Mouse (Mus musculus) layer of hippocampus, adult 8-10 months (tissue): Measurements from ENCODE around the gene Ankmy2. TPM values are rescaled to one million over a fixed set of nuclear protein-coding genes. Genes with fewer than 3 reads are reported as not detected.
"Not testable (repeated sequence)": the region's sequence is repeated elsewhere in the genome, so short reads cannot be mapped to it uniquely, and the experiment has no call there.

Experiments used
- DNase-seq, 2 experiments: peaks; one replicate each; pipeline ENCODE4 v3.0.0; 2022; ENCODE audit warnings: low spot score in 2 of 2
- total RNA-seq, 4 experiments: library from RNA; stranded (reverse); gene quantifications; 2 replicates each; pipeline ENCODE4 v1.2.4; 2022

Ankmy2 gene
- total RNA-seq, 4 experiments from 2014 or later = 49.3 to 59.4 (median 54.0) TPM

DNA sequence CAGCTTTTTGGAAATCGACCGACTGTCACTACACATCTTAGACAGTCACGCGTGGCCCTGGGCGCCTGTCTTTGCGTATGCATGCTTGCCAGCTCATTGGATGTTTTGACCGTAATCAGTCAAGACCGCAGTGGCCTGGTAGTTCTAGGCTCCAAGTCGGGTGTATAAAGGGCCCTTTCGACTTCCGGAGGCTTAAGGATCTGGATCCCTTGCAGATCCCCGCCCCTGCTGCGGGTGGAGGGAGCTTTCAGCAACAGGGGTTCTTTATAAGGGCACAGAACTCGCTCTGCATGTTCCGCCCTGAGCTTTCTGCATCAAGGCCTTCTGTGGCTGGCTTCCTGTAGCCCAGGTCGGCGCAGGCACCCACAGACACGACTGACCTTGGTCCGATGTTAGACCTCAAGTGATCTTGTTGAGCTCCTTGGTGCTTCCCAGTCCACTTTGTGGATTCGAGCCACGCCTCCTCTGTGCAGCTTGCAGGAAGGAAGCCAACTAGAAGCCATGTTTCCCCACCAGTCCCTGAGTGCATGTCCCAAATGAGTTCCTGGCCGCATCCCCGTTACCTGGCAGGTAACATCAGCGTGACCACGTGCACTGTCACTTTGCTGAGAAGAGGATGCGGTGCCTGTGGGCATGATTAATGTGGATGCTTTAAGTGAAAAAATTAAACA, 859 bp downstream of the Ankmy2 start, which contains the start of gene Bzw2:
Gene Bzw2, minus strand, starts transcription at position 443 of the 671 bp plus-strand sequence.
- peak; percentile 29 to 50 for DNase-seq

- DNase-seq = no peak
Measured at GRCm38 (mm10) chr12:36164126-36164791, 7.3 kb downstream of the Ankmy2 start.

- no peak for DNase-seq
Measured at GRCm38 (mm10) chr12:36165299-36165698, 8.4 kb downstream of the Ankmy2 start.

DNA sequence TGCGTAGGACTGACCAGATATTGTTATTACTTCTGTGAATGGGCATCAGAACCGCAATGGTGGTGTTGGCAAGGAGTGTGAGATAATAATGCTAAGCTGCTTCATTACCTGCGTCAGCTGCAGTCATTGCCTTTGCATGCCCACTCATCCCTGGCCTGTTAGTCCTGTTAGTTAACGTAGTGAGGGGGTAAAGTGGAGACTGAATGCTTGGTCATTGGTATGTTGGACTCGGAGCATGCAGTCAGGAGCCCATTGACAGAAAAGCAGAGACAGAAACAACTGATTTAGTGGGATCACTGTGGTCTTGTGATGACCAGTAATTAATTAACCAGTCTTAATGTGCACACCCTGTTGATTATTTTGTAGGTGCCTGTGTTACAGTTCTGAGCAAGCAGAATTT, 20.3 kb downstream of the Ankmy2 start:
- DNase-seq = no peak

DNA sequence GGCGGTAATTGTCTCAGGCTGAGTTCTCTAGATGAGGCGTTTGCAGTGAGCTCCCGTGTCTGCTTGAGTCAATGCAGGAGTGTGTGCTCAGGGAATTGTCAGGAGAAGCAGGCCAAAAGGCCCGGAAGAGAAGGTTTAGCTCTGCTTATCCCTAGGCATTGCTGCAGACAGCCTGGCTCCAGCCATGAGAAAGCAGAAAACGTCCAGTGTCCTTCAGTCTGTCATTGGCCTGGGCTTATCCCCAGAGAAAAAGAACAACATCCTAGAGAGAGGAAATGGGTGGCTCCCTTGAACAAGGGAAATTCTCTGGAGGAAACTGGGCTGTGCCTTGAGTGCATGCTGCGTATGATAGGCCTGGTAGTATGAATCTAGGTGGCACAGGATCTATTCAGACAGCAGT, 25.7 kb downstream of the Ankmy2 start:
- no peak for DNase-seq

DNA sequence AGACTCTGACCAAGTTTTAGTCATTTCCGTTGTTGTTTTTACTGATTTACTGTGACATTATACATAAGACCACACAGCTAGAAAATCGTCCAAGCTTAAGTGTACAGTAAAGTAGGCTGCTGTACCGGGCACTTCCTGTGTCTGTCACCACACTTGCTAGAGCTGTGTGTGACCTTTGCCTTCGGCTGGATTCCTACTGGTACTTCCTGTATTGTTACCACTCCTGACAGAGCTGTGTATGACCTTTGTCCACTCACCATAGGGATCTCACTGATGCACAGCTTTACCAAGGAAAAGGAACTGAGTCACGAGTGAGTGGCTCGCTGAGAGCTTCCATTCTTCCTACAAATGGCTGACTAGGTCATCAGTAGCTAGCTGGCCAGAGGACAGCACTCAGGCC, 30.2 kb downstream of the Ankmy2 start:
- no peak for DNase-seq

GRCm38 (mm10) chr12:36189610-36190009, 32.7 kb downstream of the Ankmy2 start:
- no peak for DNase-seq

GRCm38 (mm10) chr12:36190343-36190742, 33.4 kb downstream of the Ankmy2 start:
- no peak for DNase-seq

- no peak for DNase-seq
Measured at GRCm38 (mm10) chr12:36194976-36195375, 38.1 kb downstream of the Ankmy2 start.

- not testable (repeated sequence) for DNase-seq
Measured at GRCm38 (mm10) chr12:36205579-36206119, 48.7 kb downstream of the Ankmy2 start.

DNA sequence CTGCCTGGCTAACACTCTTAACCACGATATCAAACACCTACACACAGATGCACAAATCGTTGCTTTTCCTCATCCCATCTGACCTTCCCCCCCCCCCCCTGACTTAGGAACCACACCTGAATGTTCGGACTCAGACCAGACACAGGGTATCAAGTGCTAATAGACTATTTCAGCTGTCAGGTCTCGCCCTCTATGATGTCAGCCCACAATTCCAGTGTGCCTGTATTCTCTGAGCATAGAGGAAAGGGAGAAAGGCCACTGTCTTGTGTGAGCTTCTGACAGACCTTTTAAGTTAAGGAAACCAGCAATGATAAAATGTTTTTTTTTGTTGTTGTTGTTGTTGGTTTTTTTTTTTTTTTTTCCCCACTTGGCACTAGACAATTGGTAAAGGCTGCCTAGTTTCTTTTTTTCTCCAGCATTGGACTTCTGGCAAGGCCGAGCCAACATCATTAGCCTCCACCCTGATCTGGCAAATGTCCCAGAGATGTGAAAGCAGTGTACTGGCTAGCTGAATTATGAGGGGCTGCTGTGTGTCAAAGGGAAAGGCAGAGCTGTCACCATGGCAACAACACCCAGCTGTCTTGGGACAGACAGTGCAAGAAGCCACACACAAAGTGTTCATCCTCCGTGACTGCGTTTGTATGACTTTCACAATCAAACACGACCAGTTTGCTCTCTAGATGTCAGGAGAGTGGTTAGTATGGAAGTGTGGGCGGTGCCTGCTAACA, 50.3 kb downstream of the Ankmy2 start:
- peak; percentile 25 to 48 for DNase-seq

DNA sequence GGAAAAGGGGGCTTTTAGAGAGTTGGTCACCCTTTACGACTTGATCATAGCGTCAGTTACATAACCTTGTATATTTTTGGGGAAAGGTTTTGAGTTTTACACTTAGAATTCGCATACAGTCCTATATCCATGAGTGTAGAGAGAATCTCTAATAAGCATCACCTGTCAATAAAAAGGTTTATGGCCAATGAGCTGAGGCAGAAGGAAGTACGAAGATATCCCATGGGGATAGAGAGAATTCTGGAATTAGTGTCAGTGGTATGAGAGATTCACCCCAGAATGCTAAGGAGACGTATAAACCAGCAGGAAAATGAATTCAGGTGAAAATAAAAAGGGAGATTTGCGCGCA, 50.9 kb downstream of the Ankmy2 start:
- no peak for DNase-seq

DNA sequence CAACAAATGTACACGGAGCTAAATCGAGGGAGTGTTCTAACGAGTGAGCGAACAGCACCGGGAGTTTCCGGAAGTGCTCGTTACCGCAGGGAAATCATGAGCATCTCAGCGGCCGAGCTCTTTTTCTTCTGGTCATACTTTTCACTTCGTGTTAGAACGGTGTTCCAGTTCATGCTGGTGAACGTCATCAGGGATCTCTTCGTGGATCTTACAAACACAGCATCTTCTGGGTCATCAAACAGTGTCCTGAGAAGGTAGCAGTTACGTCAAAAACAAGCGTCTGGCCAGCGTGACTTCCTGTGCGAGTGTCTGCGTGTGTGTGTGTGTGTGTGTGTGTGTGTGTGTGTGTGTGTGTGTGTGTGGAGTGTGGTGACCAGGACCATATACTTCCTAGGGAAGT, 51.5 kb downstream of the Ankmy2 start:
- DNase-seq = peak; percentile 27 to 31

GRCm38 (mm10) chr12:36210096-36210495, 53.2 kb downstream of the Ankmy2 start:
- no peak for DNase-seq

DNA sequence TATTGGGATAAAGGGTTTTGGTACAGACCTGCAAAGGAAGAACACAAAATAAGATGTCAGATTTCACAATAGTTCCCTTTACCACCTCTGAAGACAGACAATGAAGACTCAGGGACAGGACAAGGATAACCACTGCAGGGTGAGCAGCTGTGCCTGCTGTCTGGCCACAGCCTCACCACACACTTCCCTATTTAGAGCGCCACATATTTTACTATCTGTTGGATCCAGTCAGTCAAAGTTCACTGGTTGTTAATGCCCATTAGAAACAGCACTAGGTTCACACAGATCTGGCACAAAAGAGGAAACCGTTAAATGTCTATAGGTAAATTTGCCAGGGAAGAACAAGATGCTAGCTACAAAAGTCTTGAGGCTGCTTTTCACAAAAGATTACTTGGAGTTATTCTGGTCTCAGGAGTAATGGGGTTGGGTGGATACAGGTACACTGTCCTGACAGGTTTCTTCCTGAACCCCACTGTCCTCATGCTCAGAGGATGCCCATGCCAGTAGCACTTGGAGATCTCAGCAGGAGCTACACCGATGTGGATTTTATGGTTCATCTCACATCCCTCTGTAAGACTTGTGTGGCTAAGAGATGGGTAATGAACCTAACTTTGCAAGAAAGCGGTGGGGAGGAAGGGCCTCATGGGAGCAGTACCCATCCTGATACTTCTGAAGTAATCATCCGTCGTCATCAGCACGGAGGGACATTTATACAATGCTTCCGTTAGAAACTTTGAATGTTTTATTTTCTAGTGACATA, 57.7 kb downstream of the Ankmy2 start:
- no peak for DNase-seq

GRCm38 (mm10) chr12:36215149-36215480, 58.2 kb downstream of the Ankmy2 start:
- no peak for DNase-seq

DNA sequence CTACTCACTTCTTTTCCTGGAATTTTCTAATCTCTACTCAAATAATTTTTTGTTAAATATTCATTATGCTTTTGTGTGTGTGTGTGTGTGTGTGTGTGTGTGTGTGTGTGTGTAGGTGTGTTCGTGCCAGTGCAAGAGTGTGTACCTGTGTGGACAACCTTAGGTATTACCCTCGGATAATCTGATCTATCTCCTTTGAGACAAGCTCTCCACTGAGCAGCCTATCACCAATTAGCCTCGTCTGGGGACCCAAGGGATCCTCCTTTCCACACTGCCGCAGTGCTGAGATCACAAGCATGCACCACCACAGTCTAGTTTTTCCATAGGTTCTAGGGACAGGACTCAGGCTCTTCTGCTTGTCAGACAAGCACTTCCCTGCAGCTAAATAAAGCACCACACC, 59.3 kb downstream of the Ankmy2 start:
- no peak for DNase-seq

DNA sequence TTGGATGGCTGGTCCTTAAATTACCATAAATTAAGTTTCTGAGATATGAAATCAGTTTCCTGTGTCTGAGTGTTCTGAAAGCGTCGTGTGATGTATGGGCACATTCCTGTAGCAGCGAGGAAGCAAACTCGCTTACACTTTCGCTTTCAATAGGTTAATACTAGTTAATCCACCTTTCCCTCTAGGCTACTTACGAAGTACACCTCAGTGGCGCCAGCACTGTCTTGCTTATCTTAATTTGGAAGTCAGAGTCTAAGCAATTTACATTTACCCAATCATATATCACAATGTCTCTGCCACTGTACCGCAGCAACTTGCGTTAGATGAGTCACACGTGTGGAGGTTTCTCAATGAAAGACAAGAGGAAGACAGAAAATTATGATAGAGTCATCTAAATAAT, 60.0 kb downstream of the Ankmy2 start:
- no peak for DNase-seq

DNA sequence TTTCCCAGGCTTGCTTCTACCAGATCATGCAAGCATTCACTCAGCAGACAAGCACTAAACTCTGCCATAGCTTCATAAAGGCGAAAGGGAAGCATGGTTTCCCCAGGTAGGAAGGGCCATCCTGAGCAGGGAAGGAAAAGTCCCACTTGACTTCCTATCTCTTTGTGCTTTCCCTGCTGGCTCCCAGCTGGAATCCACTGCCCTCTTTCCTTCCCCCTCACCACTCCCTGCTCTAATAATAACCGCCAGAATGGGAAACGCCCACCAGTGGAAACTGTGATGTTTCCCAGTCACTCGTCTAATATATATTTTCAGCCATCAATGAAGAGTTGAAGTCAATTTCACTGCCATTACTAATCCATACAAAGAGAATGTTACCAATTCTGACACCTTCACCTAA, 67.5 kb downstream of the Ankmy2 start:
- DNase-seq = no peak

DNA sequence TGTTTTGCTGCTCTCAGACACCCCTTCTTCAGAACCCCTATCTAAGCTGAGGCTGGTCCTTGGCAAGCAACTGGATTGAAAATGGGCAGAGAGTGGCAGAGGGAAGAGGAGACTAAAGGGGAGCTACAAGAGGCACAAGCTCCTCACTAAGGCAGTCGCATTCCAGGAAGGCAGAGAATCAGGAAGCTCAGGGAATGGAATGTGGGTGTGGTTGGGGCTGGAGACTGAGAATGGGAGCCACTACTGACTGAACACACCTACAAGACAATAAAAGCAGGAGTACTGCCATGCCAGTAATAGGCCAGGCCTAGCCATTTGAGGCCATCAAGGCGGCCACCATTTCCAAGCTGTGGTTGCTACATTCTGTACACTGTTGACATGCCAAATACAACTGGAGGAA, 74.5 kb downstream of the Ankmy2 start:
- no peak for DNase-seq

GRCm38 (mm10) chr12:36241171-36241570, 84.3 kb downstream of the Ankmy2 start:
- no peak for DNase-seq
